Mouse (Mus musculus) kidney, adult 11 months (tissue): ENCODE measurements around the gene Bsn.

Experiments used
- DNase-seq: peaks from one replicate; pipeline ENCODE4 v3.0.0; 2022

The Bsn gene

DNA sequence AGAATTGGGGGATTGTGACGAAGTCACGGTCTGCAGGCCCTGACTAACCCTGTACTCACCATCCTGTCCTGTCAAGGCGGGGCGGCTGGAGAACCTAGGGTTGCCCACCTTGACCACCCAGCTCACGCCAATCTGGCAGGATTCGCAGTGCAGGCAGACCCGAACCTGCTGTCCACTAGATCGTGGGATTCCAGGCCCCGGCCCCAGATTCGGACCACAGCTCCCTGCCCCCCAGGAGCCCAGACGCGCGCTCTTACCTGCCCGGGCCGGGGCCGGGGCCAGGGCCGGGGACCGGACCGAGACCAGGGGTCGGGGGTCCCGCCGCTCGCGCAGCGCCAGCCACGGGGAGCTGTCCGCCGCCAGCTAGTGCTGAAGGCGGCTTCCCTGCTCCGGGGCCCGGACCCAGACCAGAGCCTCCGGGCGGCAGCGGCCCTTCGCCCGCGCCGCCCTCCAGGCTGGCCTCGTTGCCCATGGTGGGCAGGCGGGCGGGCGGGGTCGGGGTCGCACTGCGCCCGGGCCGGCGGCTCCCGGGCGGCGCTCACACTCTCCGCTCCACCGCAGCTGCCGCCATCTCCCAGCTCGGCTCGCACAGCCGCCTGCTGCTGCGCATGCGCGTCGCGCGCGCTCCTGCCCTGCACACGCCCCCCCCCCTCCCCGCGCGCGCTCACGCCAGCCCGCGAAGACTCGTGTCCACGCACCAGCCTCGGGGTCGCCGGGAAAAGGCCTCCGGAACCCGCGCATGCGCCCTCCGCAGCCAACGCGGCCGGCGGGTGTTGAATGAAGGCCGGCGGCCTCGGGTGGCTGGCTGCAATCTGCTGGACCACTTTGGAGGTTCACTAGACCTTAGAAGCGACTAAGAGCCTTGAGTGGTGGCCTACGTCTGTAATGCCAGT lies at the start of gene Bsn:
Gene Bsn, minus strand, starts transcription at position 598 of the 893 bp plus-strand sequence.
- DNase-seq = no peak

DNA sequence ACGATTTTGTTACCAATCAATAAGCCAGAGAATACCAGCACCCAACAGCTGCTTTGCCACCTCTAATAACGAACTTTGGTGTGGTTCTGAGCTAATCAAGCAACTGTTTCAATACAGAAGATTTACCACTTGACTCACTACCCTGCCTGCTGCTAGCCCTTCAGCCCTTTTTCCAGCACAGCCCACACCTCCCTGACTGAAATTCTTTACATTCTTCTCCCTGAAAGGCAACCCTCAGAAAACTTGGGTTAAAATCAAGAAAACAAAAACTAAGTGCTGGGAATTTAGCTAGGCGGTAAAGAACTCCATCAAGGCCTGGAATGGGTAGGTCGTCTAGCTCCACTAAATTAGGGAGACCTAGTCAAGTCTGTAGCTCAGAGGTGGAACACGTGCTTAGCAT lies 49.8 kb upstream of the Bsn start:
- DNase-seq = no peak

DNA sequence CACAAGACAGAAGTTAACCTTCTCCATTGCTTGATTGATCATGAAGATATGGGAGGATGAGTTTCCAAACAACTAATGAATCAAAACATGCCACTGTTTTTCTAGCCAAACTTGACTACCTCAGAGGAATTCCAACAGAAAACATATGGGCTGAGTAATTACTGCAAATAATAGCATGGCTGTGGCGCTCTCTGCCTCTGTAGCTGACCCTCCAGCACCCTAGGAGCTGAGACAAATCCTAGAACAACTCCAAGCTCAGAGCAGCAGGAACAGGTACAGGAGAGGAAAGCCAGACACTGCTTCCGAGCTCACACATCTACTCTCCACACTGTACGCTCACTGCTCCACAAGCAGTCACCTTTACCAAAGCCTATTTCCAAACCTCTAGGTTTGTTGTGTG lies 48.6 kb upstream of the Bsn start:
- no peak for DNase-seq

DNA sequence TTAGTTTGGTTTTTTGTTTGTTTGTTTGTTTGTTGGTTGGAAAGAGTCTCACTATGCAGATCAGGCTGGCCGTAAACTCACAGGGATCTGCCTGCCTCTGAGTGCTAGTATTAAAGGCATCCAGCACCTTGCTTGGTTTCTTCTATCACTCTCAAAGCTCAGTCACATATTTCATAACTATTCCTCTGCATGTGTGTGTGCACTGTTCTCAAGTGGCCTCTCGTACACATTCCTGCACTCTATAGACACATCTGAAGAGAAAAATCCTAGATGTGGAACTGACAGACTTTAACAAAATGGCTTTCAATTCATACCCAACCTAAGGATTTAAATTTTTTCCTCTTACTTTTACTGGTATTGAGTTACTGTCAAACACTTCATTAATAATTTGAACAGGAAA lies 48.2 kb upstream of the Bsn start:
- no peak for DNase-seq

DNA sequence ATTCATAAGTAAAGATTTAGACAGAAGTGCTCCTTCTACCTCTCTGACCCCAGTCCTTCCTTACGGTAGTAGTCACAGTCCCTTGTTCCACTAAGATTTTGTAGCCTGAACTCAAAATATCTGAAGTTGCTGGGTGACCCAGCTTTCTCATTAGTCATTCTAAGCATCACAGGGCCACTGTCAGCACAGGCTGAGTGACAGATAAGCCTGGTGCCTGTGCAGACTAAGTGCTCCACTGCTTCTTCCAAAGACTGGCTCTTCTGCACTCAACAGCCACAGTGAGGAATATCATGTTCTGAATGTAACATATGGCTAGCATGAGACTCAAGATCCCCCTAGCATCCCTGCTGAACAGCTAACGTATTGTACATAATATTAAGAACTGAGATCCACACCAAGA lies 44.5 kb upstream of the Bsn start:
- no peak for DNase-seq

DNA sequence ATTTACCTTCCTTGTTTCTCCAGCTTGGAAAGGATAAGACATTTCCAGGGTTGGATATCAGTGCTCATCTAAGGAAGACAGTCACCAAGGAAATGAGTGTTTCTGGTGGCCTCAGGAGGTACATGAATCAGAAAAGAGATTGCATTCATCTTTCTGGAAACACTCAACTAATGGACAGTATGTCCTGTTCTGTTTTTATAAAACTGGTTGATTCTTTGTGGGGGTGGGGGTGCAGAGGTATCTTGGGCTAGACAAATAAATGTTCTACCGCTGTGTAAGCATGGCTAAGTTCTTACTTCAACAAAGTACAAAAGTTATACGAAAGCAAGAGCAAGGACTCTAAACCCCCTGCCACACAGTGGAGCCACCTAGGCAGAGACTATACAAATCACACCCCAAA lies 42.7 kb upstream of the Bsn start:
- no peak for DNase-seq

DNA sequence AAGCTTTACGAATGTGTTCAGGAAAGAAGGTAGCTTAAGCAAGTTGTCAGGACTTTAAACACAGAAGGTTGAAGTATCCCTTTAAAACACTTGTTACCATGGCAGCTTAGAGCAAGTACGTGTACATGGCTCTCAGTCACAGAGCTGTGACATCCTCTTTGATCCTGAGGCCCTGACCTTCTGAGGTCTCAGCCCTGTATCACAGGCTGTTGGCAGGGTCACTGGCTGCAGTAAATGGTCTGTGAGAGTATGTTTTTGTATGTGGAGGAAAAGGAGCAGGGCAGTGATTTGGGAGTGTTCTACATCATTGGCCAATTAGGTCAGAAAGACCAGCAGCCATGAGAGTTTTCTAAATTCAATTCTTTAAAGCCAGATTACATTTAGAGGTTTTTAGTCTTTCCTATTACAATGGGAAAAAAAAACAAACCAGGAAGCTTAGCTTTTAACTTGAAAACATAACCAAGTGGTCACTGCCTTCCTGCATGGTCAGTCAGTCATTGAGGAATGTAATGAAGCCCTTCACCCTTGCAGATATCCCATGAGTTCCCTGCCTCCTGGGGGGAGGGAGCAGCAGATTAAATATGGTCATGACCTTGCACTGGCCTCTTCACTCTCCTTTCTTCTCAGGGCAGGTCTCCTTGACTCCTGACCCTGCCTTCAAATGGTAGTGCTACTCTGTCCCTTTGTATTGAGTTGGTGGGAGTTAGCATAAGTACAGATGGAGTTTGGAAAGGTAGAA lies 37.9 kb upstream of the Bsn start:
- DNase-seq = no peak

DNA sequence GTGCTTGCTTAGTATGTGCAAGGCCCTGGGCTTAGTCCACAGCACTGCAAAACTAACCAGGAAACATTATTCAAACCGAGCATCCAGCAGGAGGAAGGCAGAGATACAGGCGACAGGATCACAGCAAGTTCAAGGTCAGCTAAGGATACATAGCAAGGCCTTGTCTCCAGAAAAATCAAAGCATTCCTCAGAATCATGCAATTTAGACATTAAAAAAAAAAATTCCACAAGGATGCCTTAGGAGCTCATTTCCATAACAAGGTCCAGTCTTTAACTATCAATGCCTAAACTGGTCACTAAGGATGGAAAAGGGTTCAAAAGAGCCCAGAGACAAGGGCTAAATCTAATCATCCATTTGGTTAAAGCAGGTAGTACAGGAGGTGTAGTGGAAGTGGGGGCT lies 35.0 kb upstream of the Bsn start:
- no peak for DNase-seq

DNA sequence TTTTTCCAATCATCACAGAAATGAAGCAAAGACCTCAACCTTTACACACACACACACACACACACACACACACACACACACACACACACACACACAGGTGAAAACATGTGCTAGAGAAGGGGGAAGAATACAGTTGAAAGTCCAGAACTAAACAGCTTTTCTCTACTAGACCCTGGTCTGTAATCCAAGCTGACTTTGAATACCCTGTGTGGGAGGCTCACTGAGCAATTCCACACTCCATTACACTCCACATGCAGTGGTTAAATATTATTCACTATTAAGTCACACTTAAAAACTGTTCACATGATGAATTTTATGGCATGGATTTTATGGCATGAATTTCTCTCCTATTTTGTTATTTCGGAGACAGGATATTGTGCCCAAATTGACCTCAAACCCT lies 33.4 kb upstream of the Bsn start:
- DNase-seq = peak; percentile 50

DNA sequence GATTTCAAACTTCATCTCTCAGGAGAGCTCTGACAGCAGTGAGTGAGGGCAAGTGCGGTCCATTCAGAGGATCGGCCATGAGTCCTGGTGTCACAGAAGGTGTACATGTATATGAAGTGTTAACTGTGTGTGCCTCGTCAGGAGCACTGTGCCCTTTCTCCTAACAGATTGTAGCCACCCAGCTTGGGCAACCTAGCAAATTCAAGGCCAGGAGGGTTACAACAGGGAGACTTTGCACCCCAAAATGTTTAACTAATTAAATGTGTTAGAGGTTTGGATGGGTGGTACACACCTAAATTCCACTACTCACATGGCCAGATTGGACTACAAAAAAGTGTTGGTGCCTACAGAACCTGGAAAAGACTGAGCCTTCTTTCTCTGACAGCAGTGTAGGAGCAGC lies 31.4 kb upstream of the Bsn start:
- DNase-seq = no peak

DNA sequence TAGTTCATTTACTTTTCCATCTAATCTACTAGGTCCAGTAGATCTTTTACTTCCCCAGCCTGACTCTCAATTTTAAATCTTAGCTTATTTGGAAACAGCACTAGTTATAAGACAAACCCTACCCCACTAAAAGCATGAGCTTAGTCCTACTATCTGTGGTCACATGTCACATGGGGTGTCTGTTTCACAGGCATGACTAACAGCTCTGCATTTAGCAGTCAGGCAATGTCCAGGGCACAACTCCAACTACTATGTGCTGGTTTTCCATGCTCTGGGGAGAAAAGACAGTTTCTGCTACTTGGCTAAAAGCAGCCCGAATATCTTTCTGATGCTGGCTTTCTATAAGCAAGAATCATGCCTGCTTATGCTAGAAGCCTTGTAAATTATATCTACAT lies 30.2 kb upstream of the Bsn start:
- no peak for DNase-seq

DNA sequence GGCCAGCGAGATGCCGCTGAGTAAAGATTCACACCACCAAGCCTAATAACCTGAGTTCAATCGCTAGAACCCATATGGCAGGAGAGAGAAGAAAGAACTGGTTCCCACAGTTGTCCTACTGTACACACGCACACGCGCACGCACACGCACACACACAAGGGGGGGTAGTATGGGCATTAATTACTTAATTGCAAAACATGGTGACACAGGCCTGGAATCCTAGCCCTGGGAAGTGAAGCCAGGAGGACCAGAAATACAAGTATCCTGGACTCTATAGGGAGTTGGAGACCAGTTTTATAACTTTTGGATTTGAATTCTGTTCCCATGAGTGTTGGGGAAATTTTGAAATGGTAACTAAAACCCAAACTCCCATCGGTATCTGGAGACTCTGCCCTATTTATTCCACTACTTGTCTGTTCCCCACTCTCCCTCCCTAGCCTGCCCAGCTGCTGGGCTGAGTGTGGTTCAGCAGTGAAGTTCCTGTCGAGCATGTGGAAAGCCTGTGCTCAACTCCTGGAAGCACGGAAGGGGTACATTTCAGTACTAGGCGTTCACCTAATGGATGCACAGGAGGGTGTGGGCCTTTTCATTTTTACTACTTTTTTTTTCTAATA lies 29.7 kb upstream of the Bsn start:
- DNase-seq = no peak

DNA sequence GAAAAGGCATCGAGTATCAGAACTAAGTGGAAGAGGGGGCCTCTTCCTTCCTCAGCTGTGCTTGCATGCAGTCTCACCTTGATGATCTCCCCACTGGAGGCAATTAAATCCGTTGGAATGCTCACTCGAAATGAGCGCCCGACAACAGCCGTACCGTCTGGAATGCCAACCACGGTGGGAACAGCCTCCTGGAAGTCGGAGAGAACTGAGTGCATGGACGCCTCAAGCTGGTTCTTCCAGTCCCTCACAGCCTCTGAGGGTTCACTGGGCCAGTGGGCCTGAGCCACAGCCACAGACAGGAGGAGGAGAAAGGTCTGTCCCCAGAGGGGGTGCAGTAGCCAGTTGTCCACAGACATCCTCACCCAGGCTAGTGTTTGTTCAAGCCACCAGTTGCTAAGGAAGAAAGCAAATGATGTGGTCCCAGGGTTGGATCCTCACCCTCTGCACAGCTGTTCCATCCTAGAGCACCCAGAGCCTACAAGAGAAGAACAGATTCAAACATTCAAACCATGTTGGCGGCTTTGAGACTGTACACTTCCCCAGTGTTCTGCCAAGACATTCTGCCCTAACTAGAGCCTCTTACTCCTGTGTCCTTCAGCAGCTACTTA lies 27.9 kb upstream of the Bsn start:
- peak; percentile 43 for DNase-seq

DNA sequence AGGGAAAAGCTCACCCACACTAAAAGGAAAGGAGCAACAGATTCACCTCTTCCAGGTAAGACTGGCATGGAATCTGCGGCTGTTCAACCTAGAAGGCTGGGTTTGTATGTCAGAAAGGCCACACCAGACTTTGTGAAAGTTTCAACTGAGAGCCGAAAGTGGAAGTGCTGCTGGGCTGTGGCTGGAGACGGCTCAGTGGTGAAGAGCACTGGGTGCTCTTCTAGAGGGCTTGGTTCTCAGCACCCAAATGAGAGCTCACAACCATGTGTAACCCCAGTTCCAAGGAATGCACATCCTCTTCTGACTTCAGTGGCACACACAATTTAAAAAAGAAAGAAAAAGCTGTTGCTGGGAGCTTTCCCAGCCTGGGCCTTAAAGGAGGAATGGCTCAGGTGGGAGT lies 27.2 kb upstream of the Bsn start:
- DNase-seq = no peak

DNA sequence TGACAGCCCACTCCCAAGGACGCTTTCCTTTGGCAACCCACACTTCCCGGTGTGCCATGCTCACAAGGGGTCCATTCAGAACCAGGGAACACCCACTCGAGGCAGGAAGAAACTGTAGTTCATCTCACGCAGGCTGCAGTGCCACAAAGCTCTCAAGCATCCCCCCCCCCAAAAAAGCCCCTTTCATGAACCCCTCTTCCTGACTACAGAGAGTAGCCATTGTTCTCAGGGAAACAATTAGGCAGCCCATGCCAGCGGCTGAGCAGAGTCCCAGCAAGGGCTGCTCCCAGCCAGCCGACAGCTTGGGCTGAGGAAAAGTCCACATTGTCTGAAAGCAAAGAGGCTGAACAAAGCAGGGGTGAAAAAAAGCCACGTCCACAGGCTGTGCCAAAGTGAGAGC lies 22.9 kb upstream of the Bsn start:
- DNase-seq = no peak

DNA sequence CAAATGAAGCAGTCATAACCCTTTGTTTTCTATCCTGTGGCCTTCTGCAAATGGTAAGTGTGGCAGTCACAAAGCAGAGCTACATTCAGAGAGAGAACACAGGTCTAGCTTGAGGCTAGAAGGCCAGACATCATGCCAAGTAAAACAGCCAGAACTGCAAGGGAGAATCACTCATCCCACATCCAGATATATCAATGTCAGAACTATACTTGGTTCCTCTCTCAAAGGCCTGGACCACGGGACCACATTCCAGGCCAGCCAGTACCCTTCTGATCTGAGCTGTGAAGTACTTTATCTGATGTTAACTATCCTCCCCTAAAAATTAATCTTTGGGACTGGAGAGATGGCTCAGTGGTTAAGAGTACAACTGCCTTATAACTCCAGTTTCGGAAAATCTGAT lies 22.2 kb upstream of the Bsn start:
- DNase-seq = no peak

DNA sequence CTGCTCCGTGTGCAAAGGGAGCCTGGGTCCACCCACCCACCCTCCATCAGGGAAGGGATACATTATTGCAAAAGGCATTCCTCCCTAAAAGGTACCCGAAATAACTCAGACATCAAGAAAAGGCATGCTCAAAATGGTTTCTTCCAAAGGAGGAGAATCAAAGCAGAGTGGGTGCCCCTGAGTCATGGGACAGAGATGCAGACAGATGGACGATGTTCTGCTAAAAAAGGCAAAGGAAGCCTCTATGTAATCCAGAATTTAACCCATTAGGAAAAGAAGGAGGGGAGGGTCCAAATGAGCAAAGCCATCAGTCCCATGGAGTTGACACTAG lies 15.4 kb upstream of the Bsn start:
- no peak for DNase-seq

DNA sequence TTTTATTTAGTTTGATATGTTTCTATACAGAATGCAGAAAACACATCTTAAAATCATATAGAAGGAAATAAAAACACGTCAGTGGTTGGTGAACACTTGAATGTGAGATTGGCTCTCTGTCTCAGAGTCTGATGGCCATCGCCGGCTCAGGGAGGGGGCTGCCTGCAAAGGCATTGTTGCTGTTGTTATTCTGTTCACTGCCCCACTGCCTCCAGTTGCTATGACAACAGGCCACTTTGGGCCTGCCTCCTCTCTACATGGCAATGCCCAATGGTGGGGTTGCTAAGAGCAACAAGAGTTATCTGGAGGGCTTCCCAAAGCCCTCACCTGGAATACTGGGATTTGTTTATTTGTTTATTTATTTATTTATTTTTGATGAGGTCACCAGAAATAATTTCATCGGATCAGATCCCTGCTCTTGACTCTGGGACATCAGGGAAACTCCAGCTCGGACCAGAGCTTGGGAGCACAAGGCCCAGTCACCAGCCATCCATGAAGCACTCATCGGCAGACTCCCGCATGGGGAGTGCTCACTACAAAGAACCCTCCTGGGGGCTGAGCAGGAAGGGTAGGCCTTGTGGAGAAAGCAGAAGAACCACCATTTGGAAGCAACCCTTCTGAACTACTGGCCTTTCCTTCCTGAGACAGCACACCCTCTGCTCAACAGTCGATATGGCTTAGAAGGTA lies 14.8 kb upstream of the Bsn start:
- no peak for DNase-seq

DNA sequence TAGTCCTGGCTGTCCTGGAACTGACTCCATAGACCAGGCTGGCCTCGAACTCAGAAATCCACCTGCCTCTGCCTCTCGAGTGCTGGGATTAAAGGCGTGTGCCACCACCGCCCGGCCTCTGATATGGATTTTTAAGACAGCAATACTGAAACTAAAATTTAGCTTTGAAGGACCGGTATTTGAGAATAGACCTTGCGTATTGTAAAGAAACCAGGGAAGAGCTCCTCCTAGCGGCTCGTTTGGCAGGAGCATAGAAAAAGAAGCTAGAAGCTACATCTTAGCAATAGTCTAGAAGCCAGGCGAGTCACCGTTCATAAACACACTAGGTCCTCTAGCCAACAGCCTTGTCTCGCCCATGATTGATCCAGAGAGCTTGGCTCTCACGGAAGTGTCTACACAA lies 12.8 kb upstream of the Bsn start:
- peak; percentile 63 for DNase-seq

DNA sequence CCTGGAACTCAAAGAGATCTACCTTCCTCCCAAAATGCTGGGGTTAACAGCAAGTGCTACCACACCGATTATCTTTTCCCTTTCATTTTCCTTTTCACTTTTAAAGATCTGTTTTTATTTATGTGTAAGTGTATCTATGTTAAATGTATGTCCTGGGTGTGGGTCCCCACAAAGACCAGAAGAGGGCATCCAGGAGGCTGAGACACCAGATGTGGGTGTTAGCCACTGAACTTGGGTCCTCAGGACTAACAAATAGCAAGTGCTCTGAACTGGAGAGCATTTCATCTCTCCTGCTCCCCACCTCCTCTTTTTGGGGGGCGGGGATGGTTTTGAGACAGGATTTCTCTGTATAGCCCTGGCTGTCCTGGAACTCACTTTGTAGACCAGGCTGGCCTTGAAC lies 12.0 kb upstream of the Bsn start:
- no peak for DNase-seq

DNA sequence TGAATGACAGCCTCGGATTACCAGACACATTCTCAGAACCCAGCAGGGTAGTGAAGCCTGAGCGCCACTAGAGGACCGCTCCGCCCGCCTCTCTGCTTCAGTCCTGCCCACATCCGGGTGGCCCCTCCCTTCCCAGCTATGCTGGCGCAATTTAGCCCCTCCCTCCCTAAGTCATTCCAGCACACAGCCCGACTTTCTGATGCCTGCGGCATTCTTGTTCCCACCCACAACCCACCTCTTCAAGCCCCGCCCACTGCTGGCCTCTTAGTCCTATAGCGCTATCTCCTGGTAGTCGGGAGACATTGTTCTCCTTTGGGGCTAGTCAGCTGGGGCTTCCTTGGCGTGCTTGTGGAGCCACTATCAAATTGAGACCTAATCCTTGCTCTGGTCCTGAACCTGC lies 11.0 kb upstream of the Bsn start:
- DNase-seq = peak; percentile 96

DNA sequence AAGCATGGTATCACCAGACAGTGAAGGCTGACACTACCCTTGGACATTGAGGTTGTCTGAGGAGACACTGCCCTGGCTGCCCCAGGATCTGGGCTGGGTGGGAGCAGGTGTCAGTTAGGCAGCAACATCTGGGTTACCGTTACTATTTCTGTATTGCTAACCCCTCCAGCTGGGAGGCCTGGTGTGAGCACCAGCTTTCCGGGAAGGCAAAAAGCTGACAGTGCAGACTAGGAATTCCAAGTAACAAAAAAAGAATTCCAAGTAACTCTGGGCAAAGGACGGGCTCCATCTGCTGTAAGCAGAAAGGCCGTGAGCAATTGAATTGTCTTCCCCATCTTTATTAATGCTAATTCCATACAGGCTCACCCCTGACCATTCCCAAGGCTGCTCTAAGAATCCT lies 8.4 kb upstream of the Bsn start:
- DNase-seq = no peak
